Mouse (Mus musculus) right cerebral cortex, postnatal 25 days (tissue): ENCODE results near the gene Zbtb32.
A peak's percentile ranks its signal among the peaks of the same experiment; 100 is the strongest.

Experiments
- DNase-seq: peaks from one replicate; pipeline ENCODE4 v3.0.0; 2022

Zbtb32 gene

GRCm38 (mm10) chr7:30564970-30565571, 33.6 kb downstream of the Zbtb32 start, which contains the start of gene Igflr1:
Gene Igflr1 (plus strand): TSS chr7:30565427.
- no peak for DNase-seq

GRCm38 (mm10) chr7:30563906-30564280, 34.8 kb downstream of the Zbtb32 start:
- no peak for DNase-seq

GRCm38 (mm10) chr7:30563117-30563905, 35.4 kb downstream of the Zbtb32 start, which contains the start of the genes U2af1l4, Gm49396 and Psenen:
Gene U2af1l4 (plus strand): TSS chr7:30563301.
Gene Gm49396 (plus strand): TSS chr7:30563344.
Gene Psenen (minus strand): TSS chr7:30563627.
- peak; percentile 94 for DNase-seq

GRCm38 (mm10) chr7:30562526-30563116, 36.1 kb downstream of the Zbtb32 start:
- peak; percentile 40 for DNase-seq

- no peak for DNase-seq
Measured at GRCm38 (mm10) chr7:30560296-30560695, 38.4 kb downstream of the Zbtb32 start.

GRCm38 (mm10) chr7:30559443-30559954, 39.2 kb downstream of the Zbtb32 start, which contains the start of gene Lin37:
Gene Lin37 (minus strand): TSS chr7:30559838.
- DNase-seq: peak; percentile 96

- DNase-seq: no peak
Measured at GRCm38 (mm10) chr7:30558656-30559442, 39.9 kb downstream of the Zbtb32 start.

- no peak for DNase-seq
Measured at GRCm38 (mm10) chr7:30557901-30558514, 40.7 kb downstream of the Zbtb32 start.

GRCm38 (mm10) chr7:30556894-30557536, 41.7 kb downstream of the Zbtb32 start:
- DNase-seq: no peak

- no peak for DNase-seq
Measured at GRCm38 (mm10) chr7:30553810-30554584, 44.7 kb downstream of the Zbtb32 start.

- DNase-seq: no peak
Measured at GRCm38 (mm10) chr7:30553021-30553589, 45.6 kb downstream of the Zbtb32 start.

GRCm38 (mm10) chr7:30552102-30553020, 46.3 kb downstream of the Zbtb32 start, which contains the start of the genes Hspb6 and Proser3:
Gene Hspb6 (plus strand): TSS chr7:30552178.
Gene Proser3 (minus strand): TSS chr7:30552299.
- DNase-seq: peak; percentile 95

GRCm38 (mm10) chr7:30551445-30552101, 47.1 kb downstream of the Zbtb32 start:
- no peak for DNase-seq

- no peak for DNase-seq
Measured at GRCm38 (mm10) chr7:30550603-30551002, 48.1 kb downstream of the Zbtb32 start.

GRCm38 (mm10) chr7:30549880-30550279, 48.8 kb downstream of the Zbtb32 start:
- no peak for DNase-seq

- DNase-seq: no peak
Measured at GRCm38 (mm10) chr7:30544327-30544726, 54.4 kb downstream of the Zbtb32 start.

- DNase-seq: no peak
Measured at GRCm38 (mm10) chr7:30540572-30540971, 58.1 kb downstream of the Zbtb32 start.
